Mouse (Mus musculus) C2C12 (cell line): ENCODE measurements around the gene Usp45. TPM values are rescaled to one million over a fixed set of nuclear protein-coding genes. Genes with fewer than 3 reads are reported as not detected.

Experiments
- H3K27me3 ChIP-seq: one replicate; pipeline ENCODE4 v1.6.1; 2011; ENCODE audit not compliant: control insufficient read depth, insufficient read depth, insufficient read length
- H3K36me3 ChIP-seq: one replicate; pipeline ENCODE4 v1.6.1; 2011; ENCODE audit not compliant: control insufficient read depth, insufficient read depth
- H3K4me3 ChIP-seq: one replicate; pipeline ENCODE4 v1.5.1; 2011; ENCODE audit warnings: mild to moderate bottlenecking, control low read depth; ENCODE audit not compliant: poor library complexity, insufficient read depth, severe bottlenecking
- H3K79me2 ChIP-seq: one replicate; pipeline ENCODE4 v1.6.1; 2011; ENCODE audit not compliant: control insufficient read depth, insufficient read depth
- H3K79me3 ChIP-seq: one replicate; pipeline ENCODE4 v1.6.1; 2011; ENCODE audit warnings: low read depth, control low read depth
- H3ac ChIP-seq: one replicate; pipeline ENCODE3; 2011; ENCODE audit warnings: low read depth; ENCODE audit not compliant: control insufficient read depth, insufficient read length
- CEBPB ChIP-seq: IDR thresholded peaks from one replicate; pipeline ENCODE4 v1.6.1; 2011; ENCODE audit warnings: low read depth, mild to moderate bottlenecking, control low read depth, moderate library complexity
- CTCF ChIP-seq: IDR thresholded peaks from one replicate; pipeline ENCODE4 v1.5.1; 2011; ENCODE audit not compliant: control insufficient read depth, insufficient read depth, insufficient read length
- FOSL1 ChIP-seq: IDR thresholded peaks from one replicate; pipeline ENCODE4 v1.8.0; 2011; ENCODE audit warnings: mild to moderate bottlenecking, low read length; ENCODE audit not compliant: poor library complexity, insufficient read depth, severe bottlenecking
- MAX ChIP-seq: IDR thresholded peaks from one replicate; pipeline ENCODE4 v1.6.1; 2011; ENCODE audit warnings: mild to moderate bottlenecking, control low read depth
- MYOD1 ChIP-seq: IDR thresholded peaks from one replicate; pipeline ENCODE4 v1.6.1; 2011; ENCODE audit warnings: low read depth; ENCODE audit not compliant: control insufficient read depth, insufficient read length
- MYOG ChIP-seq: IDR thresholded peaks from one replicate; pipeline ENCODE4 v1.6.1; 2011; ENCODE audit not compliant: control insufficient read depth, insufficient read length; ENCODE audit errors: extremely low read depth
- USF1 ChIP-seq: IDR thresholded peaks from one replicate; pipeline ENCODE4 v1.6.1; 2011; ENCODE audit warnings: low read depth, mild to moderate bottlenecking, control low read depth, moderate library complexity
- polyA plus RNA-seq: library from polyadenylated mRNA; unstranded; fragments of >200 nt; fragmentation: generic; extraction: Trizol; gene quantifications from one replicate; pipeline ENCODE4 v1.2.1, GENCODE M21; 2012; ENCODE audit warnings: missing spikeins

The Usp45 gene
- polyA plus RNA-seq, 1 experiment, result 4.2 TPM

DNA sequence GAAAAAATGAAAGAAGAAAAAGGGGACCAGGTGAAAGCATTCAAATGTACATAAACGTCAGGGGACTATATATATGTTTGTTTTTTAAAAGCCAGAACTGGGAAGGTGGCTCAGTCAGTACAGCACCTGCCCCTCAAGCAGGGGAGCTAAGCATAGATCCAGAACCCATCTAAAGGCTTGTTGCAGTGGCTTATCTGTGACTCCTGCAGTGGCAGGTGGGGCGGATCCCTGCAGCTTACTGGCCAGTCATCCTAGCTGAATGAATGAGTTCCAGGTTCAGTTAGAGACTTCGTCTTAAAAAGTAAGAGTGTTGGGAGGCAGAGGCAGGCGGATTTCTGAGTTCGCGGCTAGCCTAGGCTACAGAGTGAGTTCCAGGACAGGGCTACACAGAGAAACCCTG, 115.8 kb downstream of the Usp45 start:
- Histone ChIP-seq H3K36me3 (peaks cover 4% of the 10 kb centered on the region), H3ac (no peak overlapping the region), H3K79me3 (no peaks in the 10 kb centered on the region), H3K79me2 (no peaks in the 10 kb centered on the region), H3K27me3 (no peaks in the 10 kb centered on the region), H3K4me3 (no peak overlapping the region)
- no peak for TF ChIP-seq MYOD1
- no peak for TF ChIP-seq USF1
- TF ChIP-seq FOSL1, result no peak
- no peak for TF ChIP-seq MYOG
- no peak for TF ChIP-seq CTCF
- TF ChIP-seq MAX, result no peak
- no peak for TF ChIP-seq CEBPB

DNA sequence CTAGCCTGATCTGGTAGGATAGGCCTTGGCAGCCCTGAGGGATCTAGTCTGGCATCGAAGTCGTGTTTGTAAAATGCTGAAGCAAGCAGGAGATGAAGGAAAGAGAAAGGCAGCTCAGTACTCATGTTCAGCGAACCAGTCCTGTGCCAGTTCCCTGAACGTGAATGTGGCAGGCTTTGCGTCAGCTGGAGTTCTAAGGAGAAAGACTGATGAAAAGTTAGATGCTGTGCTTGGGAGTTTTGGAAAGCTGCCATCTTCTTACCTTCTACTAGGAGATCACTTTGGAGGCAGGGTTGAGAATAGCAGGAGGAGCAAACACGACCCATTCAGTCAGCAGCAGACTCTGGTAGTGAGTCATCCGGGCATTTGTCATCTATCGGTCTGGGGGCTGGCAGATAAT, 118.9 kb downstream of the Usp45 start:
- Histone ChIP-seq H3K4me3 (no peak overlapping the region), H3K79me2 (no peaks in the 10 kb centered on the region), H3K79me3 (no peaks in the 10 kb centered on the region), H3K36me3 (no peaks in the 10 kb centered on the region), H3ac (no peak overlapping the region), H3K27me3 (no peaks in the 10 kb centered on the region)
- TF ChIP-seq MYOG (no peak), CTCF (no peak), MYOD1 (no peak), FOSL1 (no peak), CEBPB (no peak), USF1 (no peak), MAX (no peak)

Other genes starting within 250 kb of the Usp45 start
- not detected for gene Prdm13, start 81.2 kb upstream of the Usp45 start, polyA plus RNA-seq
- 7.4 TPM for gene Ccnc, start 39.5 kb upstream of the Usp45 start, polyA plus RNA-seq
- gene Tstd3, start 56 bp downstream of the Usp45 start, polyA plus RNA-seq, result 6.4 TPM
- 9.3 TPM for gene Pnisr, start 80.4 kb downstream of the Usp45 start, polyA plus RNA-seq
- 11.3 TPM for gene Coq3, start 112.5 kb downstream of the Usp45 start, polyA plus RNA-seq
- 7.3 TPM for gene Faxc, start 164.2 kb downstream of the Usp45 start, polyA plus RNA-seq